Mouse (Mus musculus) adrenal gland, postnatal 36 days (tissue): ENCODE results near the gene Thsd1. TPM values are rescaled to one million over a fixed set of nuclear protein-coding genes. Genes with fewer than 3 reads are reported as not detected.

Source experiments
- DNase-seq, 2 experiments: peaks; one replicate each; pipeline ENCODE4 v3.0.0; 2021; ENCODE audit warnings: mixed read lengths in 1 of 2
- long read RNA-seq, 2 experiments: library from polyadenylated mRNA; stranded (forward); transcript quantifications; one replicate each; pipeline ENCODE4 v2.0.0; 2021; ENCODE audit warnings: borderline sequencing depth in 2 of 2
- total RNA-seq, 2 experiments: library from RNA; stranded (reverse); gene quantifications; 2 replicates each; pipeline ENCODE4 v1.2.3; 2021

Gene Thsd1
- 1 to 10 TPM; 2.8 to 3.2 TPM for total RNA-seq
- long read RNA-seq, experiment 1, full-length matches to known transcripts, result 1 of 2 reads
- long read RNA-seq, experiment 1, partial matches to known transcripts, result 0 of 2 reads
- long read RNA-seq, experiment 1, other reads (novel, unspliced or antisense), result 1 of 2 reads
- long read RNA-seq, experiment 2, partial matches to known transcripts, result 0 of 1 reads
- long read RNA-seq, experiment 2, other reads (novel, unspliced or antisense), result 1 of 1 reads

- peak; percentile 78 to 87 for DNase-seq
Measured at GRCm38 (mm10) chr8:22227061-22227877, at the start of gene Thsd1. TSS of gene Thsd1 (plus strand) at chr8:22227313.

- DNase-seq, result no peak
Measured at GRCm38 (mm10) chr8:22184884-22185283, 42.2 kb upstream of the Thsd1 start.

- peak; percentile 94 to 95 for DNase-seq
Measured at GRCm38 (mm10) chr8:22185431-22186397, 41.4 kb upstream of the Thsd1 start, which contains the start of gene Ckap2. TSS of gene Ckap2 (minus strand) at chr8:22185819.

- peak; percentile 92 to 94 for DNase-seq
Measured at GRCm38 (mm10) chr8:22192660-22193431, 34.3 kb upstream of the Thsd1 start, which contains the start of gene Vps36. TSS of gene Vps36 (plus strand) at chr8:22192809.

- peak in 1 of 2 experiments; percentile 29 for DNase-seq
Measured at GRCm38 (mm10) chr8:22193432-22194010, 33.6 kb upstream of the Thsd1 start.

GRCm38 (mm10) chr8:22197914-22198313 lies 29.2 kb upstream of the Thsd1 start:
- DNase-seq, result no peak

- DNase-seq, result no peak
Measured at GRCm38 (mm10) chr8:22199481-22199880, 27.6 kb upstream of the Thsd1 start.

GRCm38 (mm10) chr8:22207535-22207934 lies 19.6 kb upstream of the Thsd1 start:
- DNase-seq, result no peak

- peak in 1 of 2 experiments; percentile 32 for DNase-seq
Measured at GRCm38 (mm10) chr8:22209012-22209411, 18.1 kb upstream of the Thsd1 start.

GRCm38 (mm10) chr8:22214826-22215225 lies 12.3 kb upstream of the Thsd1 start:
- peak; percentile 79 to 86 for DNase-seq

GRCm38 (mm10) chr8:22226361-22226760 lies 752 bp upstream of the Thsd1 start:
- DNase-seq, result no peak

GRCm38 (mm10) chr8:22228621-22229020 lies 1.5 kb downstream of the Thsd1 start:
- DNase-seq, result peak; percentile 2 to 16

- no peak for DNase-seq
Measured at GRCm38 (mm10) chr8:22242986-22243385, 15.9 kb downstream of the Thsd1 start.

- no peak for DNase-seq
Measured at GRCm38 (mm10) chr8:22245663-22246062, 18.6 kb downstream of the Thsd1 start.

GRCm38 (mm10) chr8:22247956-22248355 lies 20.8 kb downstream of the Thsd1 start:
- no peak for DNase-seq

GRCm38 (mm10) chr8:22249080-22249479 lies 22.0 kb downstream of the Thsd1 start:
- DNase-seq, result no peak

- DNase-seq, result no peak
Measured at GRCm38 (mm10) chr8:22258946-22259450, 31.9 kb downstream of the Thsd1 start.

GRCm38 (mm10) chr8:22259531-22259930 lies 32.4 kb downstream of the Thsd1 start:
- DNase-seq, result no peak

GRCm38 (mm10) chr8:22260091-22260722 lies 33.1 kb downstream of the Thsd1 start:
- DNase-seq, result peak in 1 of 2 experiments; percentile 3

GRCm38 (mm10) chr8:22262267-22262666 lies 35.2 kb downstream of the Thsd1 start:
- peak in 1 of 2 experiments; percentile 56 for DNase-seq
